Mouse (Mus musculus) cerebellum, postnatal 10 days (tissue): ENCODE data around the gene Ttc28.
"Not testable (repeated sequence)": the region's sequence is repeated elsewhere in the genome, so short reads cannot be mapped to it uniquely, and the experiment has no call there.

Source experiments
- DNase-seq, 2 experiments: peaks; one replicate each; pipeline ENCODE4 v3.0.0; 2021; ENCODE audit warnings: mixed read lengths in 2 of 2

The Ttc28 gene

DNA sequence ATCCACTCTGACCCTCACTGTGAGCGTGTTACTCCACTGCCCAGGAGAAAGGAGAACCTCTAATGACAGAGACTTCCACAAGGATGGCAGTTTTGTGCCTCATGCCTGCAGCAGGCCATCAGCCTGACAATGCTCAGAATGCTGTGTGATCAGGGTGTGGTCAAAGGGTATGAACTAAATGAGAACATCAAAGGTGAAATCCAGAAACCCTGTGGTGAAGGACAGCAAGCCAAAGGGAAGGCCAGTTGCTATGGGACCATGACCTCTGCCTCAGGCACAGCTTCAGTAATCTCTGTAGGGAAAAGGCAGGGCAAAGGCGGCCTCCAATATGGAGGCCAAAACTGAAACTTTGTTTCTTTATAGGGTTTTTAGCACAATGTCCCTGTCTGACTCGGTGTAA lies 372.5 kb downstream of the Ttc28 start:
- no peak for DNase-seq

DNA sequence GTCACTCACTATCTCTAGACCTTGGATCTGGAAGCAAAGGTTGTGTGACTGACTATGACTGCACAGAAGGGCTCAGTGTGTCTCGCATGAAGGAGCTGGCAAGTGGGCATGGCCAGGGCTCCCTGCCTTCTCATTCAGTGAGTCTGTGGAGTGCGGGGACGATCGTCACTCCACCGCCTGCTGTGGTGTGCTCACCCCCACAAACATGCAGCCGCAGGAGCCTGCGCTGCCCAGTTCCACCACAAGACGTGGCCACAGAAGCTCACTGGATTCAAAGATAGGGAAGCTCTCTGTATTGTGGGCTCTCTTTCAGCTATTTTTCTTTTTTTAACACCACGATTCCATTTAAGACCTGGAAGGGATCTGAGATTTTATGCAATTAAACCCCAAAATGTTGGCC lies 374.8 kb downstream of the Ttc28 start:
- peak; percentile 42 to 43 for DNase-seq

DNA sequence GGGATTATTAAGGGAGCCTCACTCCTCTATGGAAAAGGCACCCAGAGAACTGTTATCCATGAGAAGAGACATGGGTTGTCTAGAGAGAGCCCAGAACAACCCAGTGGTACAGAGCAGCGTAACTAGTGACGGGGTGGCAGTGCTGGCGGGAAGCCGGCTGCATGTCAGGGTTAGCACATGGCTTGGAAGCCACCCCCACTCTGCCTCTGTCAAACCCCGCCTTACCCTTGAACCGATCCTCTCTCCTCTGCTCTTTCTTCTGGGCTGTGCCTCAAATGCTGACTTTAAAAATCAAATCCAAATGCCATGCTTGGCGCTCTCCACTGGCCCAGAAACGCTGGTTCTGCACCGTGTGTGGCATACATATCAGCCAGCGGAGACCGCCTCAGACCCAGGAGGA lies 375.2 kb downstream of the Ttc28 start:
- peak; percentile 55 to 62 for DNase-seq

DNA sequence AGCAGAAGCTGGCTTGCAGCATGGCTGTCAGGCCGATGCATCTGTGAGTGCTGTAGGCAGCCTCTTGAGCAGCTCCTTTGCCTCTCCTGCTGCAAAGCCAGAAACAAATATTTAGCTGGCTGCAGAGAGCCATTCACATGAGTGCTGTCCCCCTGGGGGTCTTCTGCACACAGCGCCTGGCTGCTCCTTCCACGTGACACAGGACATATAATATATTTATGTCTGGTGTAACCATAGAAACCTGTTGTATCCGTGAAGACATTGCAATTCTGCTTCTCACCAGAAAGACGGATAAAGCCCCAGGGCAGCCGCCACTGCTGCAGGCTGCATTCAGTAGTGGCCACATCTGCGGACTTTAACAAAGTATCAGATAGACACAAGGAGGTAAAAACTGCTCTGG lies 376.6 kb downstream of the Ttc28 start:
- peak; percentile 48 to 55 for DNase-seq

DNA sequence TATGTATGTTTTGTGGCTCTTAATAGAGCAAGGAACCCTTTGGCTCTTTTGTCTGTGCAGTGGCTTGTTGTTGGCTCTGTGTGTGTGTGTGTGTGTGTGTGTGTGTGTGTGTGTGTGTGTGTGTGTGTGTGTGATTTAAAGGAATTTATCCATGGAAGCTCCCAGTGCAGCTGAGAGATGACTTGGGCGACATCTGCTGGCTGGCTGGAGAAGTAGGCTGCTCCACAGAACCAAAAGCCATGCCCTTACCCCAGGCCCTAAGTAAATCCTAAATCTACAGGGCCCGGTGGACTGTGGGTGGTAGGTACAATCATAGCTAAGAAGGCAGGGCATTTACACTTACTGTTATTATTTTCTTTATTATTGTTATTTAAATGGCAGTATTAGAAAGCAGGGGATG lies 377.5 kb downstream of the Ttc28 start:
- peak; percentile 91 for DNase-seq

DNA sequence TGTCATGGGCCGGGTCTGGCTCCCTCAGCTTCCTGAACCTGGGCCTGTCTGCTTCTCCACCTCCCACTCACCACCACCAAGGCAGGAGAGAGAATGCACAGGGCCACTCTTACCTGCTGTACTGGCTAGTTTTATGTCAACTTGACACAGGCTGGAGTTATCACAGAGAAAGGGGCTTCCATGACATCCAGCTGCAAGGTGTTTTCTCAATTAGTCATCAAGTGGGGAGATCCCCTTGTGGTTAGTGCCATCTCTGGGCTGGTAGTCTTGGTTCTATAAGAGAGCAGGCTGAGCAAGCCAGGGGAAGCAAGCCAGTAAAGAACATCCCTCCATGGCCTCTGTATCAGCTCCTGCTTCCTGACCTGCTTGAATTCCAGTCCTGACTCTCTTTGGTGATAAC lies 381.6 kb downstream of the Ttc28 start:
- DNase-seq, result not testable (repeated sequence)

DNA sequence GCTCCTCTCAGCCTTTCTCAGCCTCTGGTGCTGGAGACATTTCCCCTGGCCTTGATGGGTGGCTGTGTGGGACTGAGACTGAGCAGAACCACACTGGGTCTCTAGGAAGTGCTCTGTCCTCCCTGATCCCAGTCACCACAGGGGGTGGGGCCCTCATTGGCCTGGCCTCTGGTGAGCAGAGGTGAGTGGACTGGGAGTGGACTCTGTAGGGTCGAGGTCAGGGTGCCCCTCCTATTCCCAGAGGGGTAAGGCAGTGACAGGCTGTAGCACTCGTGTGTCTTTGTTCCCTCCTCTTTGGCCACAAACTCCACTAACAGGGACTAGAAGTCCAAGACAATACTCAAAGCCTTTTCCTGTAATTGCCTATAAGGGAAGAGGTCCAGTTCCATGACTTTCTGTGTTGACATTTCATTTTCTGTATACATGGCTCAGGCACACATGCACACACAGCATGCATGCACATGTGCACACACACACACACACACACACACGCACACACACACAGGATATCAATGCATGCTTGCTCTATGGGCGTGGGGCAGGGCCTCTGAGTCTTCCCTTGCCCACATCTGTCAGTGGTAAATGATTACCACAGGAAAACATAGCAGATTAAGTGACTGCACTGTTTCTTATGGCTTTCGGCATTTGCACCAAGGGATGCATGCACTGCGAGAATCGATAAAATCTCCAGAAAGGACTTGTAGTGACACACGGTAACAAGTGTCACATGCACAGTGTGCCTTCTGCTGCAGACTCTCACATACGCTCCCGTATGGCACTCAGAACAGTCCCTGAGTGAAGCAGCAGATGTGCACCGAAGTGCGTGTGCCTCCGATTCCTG lies 382.4 kb downstream of the Ttc28 start:
- DNase-seq, result no peak

DNA sequence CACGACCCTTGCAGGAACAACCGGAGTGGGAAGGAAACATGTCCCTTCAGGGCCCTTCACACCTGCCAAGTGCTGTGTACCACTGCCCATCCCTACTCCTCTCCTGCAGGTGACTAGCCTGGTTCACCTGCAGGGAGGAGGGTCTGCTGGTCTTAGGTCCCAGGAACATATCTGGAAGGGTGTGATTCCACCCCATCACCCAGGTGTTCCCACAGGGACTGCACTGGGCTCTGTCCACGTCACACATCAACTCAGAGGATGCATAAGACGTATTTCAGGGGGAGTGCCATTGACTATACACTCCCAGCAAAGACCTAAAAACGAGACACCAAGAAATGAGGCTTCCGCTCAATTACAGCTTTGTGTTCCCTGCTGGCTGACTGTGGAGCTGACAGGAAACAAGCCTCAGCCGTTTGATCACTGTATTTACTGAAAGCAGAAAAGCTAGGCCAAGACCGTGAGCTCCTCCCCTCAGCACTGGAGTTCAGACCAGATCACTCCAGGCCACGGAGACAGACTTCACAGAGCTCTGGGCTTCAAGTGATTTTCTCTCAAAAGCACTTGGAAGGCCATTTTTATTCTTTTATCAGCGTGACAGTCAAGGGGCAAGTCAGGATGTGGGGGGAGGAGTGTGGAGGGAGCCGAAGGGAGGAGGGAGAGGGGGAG lies 383.1 kb downstream of the Ttc28 start:
- no peak for DNase-seq

DNA sequence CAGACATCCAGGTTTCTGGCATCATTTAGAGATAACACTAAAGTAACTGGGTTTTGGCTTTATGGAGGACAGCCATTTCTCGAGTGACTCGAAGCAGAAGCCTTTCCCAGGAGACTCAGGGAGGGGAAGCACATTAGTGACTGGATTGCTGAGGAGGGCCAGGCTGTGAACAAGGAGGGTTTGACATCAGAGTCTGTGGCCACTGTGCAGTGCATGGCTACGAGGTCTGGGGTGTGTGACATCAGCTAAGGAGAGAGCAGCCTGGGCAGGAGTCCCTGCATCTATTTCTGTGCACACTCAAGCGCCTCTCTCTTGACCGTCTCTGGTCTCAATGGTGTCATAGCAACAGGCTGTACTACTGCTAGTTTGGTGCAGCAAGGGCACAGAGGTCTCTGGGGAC lies 383.8 kb downstream of the Ttc28 start:
- DNase-seq, result no peak

DNA sequence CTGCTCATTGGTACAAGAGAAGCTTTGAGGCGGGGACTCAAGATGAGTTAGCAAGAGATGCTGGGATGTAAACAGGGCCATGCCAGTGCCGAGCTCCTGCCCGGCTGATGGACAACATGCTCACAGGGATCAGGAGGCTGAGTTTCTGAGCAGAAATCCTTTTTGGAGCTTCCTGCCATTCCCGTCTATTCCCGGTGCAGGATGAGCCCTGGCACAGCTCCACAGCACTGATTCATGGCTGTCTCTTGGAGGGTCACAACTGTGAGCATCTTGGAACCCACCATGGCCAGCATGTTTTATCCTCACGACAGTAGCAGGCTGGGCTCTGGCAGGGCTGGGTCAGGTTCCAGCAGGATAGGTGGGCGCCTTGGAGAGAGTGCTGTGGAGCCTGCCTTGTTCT lies 384.9 kb downstream of the Ttc28 start:
- DNase-seq, result peak; percentile 51 to 57

DNA sequence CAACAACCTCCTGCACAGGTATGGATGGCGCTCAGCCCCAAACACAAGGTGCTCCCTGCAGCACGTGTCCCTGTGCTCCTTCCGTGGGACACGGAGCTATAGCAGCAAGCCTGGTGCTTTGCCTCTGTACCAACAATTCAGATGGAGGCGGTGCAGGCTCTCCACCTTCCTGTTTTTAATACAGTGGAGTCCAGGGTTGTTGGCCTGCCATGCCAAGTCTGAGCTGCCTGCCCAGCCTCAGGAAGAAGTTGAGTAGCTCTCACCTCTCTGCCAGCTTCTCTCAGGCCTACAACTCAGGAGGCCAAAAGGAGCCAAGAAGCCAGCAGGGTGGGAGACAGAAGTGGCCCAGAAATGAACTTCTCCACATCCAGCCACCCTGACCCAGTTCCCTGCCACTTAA lies 387.1 kb downstream of the Ttc28 start:
- DNase-seq, result no peak

DNA sequence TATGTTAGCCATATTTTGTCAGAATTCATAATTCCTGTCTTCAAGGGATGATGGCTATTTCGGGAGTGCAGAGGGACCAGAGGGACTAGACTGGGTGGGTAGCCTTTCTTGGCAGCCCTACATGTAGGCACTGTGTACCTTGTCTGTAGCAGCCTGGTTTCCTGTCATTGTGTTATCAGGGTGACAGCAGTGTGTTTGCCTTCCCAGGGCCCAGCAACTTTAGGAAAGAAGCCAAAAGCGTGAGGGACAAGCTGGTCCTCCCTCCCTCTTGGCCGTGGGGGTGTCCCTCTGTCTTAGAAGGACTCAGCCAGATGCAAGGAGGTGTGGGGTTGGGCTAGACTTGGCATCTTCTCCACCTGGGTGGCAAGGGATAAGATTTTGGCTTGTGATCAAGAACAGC lies 387.5 kb downstream of the Ttc28 start:
- peak; percentile 51 to 59 for DNase-seq

DNA sequence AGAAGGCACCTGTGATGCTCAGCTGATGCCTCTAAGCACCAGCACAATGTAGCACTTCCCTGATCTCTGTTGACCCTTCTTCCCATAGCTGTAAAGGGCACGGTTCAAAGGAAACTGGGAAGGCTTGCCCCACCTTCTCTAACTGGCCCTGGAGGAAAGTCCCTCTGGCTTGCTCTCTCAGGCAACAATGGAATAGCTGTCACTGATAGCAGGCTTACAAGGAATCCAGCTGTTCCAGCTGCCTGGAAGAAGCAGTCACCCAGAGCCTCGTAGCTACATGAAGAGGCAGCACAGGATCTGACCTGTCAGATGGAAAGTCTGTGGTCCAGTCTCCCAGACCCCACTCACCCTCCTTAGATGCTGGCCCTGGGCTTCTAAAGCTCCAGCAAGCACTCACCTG lies 389.2 kb downstream of the Ttc28 start:
- DNase-seq, result no peak

DNA sequence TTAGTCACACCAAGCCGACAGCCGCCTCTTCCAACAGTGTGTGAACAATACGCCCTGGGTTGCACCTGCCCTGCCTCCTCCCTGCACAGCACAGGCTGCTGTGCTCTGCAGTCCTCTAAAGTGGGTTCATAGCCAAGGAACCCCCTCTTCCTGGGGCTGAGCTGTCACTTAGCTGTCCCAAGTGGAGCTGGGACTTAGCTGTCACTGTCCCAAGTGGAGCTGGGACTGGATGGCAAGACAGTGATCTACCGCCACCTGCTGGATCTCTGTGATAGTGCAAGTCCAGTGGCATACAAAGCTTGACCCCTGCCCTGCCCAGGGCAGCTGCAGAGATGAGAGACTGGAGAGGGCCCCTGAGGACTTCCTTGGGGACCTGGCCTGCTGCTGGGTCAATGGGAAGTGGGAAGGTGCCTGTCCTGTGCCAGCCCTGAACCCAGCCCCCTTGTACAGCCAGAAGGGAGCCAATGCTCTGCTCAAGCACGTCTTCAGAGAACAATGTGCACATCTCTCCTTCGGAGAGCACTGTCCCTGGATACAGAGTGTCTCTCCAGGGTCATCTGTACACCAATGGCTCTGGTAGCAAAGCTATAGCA lies 390.1 kb downstream of the Ttc28 start:
- DNase-seq, result peak; percentile 90 to 93

DNA sequence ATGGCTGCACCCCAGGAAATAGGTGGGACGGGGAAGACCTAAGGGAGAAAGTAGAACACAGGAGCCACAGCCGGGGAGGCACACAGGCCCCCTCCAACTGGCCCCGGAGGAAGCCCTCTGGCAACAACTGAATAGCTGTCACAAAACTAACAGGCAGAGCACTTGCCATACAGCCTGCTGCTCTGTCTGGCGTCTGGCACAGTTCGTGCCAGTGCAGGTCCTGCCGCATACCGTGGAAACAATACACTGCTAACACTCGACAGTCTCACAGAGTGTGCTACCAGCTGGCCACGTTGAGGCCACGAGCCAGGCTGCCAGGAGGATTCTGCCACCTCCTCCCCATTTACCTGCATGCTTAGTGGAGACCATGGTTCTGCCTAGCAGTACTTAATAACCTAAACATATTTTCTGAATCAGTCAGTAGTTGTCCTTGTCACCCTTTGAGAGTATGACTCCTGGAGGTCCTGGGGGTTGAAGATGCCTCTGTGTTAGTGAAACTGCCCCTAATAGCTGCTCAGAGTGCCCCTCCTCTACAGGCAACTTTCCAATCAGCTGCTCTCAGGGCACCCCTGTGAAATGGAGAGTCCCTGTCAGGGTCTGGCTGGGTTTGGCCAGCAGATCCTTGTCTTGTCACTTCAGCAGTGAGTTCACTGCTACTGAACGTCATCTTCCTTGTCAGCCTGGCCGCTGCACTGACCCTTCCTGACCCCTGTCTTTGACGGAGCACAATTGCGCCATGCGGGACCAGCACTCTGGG lies 390.8 kb downstream of the Ttc28 start:
- peak; percentile 73 to 77 for DNase-seq

DNA sequence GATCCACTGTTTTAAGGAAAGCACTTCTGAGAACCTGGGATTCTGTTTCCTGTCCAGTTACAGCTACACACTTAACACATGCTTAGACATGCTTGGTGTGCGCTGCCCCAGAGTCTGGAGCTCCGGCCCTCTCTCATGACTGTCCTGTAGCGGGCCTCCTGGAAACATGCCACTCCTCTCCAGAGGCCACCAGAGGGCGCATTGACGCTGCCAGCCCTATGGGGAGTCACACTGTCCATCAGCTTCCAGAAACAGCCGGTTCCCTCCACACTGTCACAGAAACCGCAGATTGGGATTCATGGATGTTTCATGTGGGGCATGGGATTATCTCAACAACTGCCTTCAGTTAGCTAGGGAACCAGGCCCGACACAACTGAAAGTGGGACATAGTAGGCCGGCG lies 394.0 kb downstream of the Ttc28 start:
- DNase-seq, result peak; percentile 91 to 93

DNA sequence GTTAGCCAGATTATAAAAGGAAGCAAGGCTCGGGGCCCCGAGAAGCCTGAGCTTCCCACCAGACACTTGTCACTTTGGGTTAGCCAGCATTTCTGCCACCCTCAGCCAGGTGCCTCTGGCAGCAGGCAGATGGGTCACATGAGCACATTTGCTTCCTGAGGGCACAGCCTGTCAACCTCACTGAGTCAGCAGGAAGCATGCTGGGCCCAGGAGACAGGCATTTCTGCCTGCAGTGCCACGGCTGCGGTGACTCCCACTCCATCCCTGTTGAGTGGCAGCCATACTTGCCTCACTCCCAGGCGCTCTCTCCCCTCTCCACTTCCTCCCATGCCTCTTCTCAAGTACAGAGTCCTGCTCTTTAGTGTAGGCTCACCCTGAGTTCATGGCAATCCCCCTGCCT lies 395.3 kb downstream of the Ttc28 start:
- peak in 1 of 2 experiments; percentile 15 for DNase-seq

DNA sequence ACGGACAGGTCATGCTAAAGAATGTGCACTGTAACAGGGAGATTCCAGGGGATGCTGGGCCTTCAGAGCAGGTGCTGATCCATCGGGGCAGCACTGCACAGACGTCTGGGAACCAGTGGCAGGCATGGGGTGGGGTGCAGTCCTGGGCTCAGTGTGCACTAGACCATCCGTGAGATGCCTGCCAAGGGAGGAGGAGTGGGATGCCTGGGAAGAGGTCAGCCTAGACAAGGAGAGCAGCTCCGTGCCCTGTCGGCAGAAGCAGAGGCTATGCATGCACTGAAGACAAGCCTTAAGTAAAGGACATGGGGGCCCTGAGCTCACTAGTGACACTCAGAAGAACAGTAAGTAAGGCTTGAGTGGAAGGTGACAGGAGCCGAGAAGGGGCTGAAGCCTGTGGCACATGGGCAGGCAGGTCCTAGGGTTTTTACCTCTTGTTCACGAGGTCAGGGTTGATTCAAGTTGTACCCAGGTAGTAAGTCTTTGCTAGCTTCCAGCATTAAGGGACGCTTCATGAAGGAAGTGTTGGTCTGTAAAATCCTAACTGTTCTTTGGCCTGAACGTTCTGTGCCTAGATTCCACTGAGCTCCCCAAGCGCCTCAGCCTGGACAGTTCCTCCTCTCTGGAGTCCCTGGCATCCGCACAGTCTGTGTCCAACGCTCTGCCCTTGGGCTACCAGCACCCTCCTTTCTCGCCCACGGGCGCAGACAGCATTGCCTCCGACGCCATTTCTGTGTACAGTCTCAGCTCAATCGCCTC lies 405.0 kb downstream of the Ttc28 start:
- no peak for DNase-seq

DNA sequence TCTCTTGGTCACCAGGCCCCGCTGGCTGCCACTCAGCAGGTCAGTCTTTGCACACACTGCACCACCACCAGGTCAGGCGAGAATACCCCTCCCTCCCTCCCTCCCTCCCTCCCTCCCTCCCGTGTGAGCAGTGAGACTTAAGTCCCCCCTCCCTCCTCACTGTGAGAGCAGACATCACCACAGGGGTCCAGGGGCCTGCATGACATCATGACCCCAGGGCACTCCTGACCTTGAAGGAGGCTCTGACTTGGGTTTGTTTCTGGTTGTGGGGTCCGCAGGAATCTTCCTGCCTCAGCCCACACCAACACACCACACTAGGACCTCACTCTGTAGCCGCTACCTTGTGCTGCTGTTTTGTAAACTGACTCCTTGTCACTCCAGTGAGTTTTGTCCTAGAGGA lies 408.0 kb downstream of the Ttc28 start:
- no peak for DNase-seq

DNA sequence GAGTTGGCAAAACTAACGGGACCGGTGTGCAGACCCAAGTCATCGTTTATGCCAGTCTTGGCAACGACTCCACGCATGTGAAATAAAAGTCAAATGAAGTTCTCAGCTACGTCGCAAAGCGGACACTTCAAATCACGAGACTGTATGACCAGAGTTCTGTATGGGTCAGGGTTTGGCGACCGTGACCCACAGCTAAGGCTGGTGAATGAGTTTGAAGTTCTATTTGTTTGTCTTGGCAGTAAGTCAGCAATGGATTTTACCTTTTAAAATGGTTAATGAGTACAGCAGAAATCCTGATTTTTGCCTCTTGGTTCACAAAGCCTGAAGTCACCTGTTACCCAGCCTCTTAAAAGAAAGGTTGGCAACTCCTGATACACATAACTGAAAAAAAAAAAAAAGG lies 408.9 kb downstream of the Ttc28 start:
- no peak for DNase-seq

DNA sequence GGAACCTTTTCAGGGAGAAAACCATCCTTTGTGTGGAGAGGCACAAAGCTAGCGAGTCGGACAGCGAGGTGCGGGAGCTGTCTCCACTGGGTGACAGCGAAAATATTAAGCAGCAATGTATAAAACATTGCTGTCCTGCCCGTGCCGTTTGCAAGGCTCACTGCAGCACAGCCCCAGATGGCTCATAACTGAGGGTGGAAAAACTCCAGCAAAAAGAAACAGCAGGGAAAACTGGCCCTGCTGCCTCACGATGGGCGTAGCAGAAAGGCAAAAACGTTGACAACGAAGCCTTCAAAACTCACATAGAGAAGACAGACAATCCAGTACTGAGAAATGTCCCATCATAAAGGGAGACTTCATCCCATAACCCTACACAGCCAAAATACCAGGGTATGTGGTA lies 410.5 kb downstream of the Ttc28 start:
- peak; percentile 49 to 59 for DNase-seq

DNA sequence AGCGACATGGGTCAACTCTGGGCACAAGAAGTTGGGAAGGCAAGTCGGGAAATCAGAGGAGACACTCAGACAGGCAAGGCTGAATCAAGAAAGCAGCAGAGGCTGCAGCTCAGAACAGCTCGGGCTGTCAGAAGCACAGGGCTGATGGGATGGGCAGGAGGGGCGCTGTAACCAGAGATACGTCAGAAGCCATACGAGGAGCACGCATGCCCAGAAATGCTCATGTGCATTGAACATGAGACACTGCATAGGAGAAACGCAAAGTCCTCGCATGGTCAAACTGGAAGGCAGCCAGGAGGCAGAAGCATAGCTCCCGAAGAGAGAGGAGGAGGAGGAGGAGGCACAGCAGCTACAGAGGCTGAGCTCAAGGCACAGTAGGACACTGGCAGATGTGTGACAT lies 412.0 kb downstream of the Ttc28 start:
- peak; percentile 53 to 66 for DNase-seq

DNA sequence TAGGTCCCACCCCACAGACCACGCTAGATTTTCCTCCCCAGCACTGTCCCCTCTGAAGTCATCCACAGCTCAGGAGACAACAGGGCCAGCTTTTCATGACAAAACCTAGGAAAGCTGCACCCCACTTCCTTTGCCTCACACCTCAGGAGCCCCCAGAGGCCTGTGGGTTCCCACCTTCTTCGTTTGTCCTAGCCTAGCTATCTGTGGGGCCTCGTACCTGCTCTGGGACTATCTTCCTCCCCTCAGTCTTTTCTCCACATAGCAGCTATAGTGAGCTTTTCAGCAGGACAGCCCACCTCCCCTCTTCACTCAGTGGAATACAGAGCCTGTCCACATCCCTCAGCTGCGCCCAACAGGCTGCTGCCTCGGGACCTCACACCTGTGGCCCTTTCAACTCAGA lies 418.2 kb downstream of the Ttc28 start:
- no peak for DNase-seq
